ENCODE assay signal across 7 mouse cellular contexts in genomic region chr9:65021887-65022579, GRCm38 (mm10). TPM values are rescaled to one million over a fixed set of nuclear protein-coding genes. Genes with fewer than 3 reads are reported as not detected.
DNase-seq lines count a peak whose midpoint lies in the region; ATAC-seq and TF ChIP-seq lines count a peak whose summit lies in the region.

No protein-coding gene starts in this region.

- TF ChIP-seq POLR2A in myocyte (IDR thresholded peaks at IDR 0.05; ENCODE audit: insufficient read length, low read depth): no peak

- H3K27ac ChIP-seq in lung, embryonic 15.5 days: peak overlapping the region; percentile 88
- peak overlapping the region; percentile 84 for H3K27ac ChIP-seq in embryonic facial prominence, embryonic 15.5 days (replicated peaks)

- WGBS in lung, embryonic 15.5 days: 15% methylated on average over 9 of the region's 9 CpGs
- 22% methylated on average over 9 of the region's 9 CpGs for WGBS in embryonic facial prominence, embryonic 15.5 days

- H3K9me3 ChIP-seq in lung, embryonic 15.5 days: no peaks in the 10 kb centered on the region
- no peaks in the 10 kb centered on the region for H3K9me3 ChIP-seq in embryonic facial prominence, embryonic 15.5 days (replicated peaks)

- ATAC-seq in lung, embryonic 15.5 days (ENCODE audit: borderline replicate concordance, extremely low read depth, low FRiP score, low TSS enrichment): no peak
- no peak for ATAC-seq in embryonic facial prominence, embryonic 15.5 days (ENCODE audit: insufficient number of reproducible peaks, low FRiP score, low TSS enrichment, low read depth)
- ATAC-seq in inflammation-experienced regulatory T-cells, adult 6 months: peak; percentile 66

- H3K4me2 ChIP-seq in lung, embryonic 15.5 days: peak overlapping the region; percentile 87
- peak overlapping the region; percentile 89 for H3K4me2 ChIP-seq in embryonic facial prominence, embryonic 15.5 days (replicated peaks)
- H3K4me2 ChIP-seq in myocyte (ENCODE audit: low read depth): peak overlapping the region; percentile 73

- peak overlapping the region; percentile 80 for H3K4me3 ChIP-seq in lung, embryonic 15.5 days
- H3K4me3 ChIP-seq in embryonic facial prominence, embryonic 15.5 days (replicated peaks): peak overlapping the region; percentile 99
- H3K4me3 ChIP-seq in myocyte: peak overlapping the region; percentile 61

- H3ac ChIP-seq in myocyte (ENCODE audit: control insufficient read depth, insufficient read length): peak overlapping the region; percentile 28

- H3K36me3 ChIP-seq in lung, embryonic 15.5 days: no peaks in the 10 kb centered on the region
- no peaks in the 10 kb centered on the region for H3K36me3 ChIP-seq in embryonic facial prominence, embryonic 15.5 days
- H3K36me3 ChIP-seq in myocyte (ENCODE audit: control insufficient read depth, insufficient read depth): no peaks in the 10 kb centered on the region

- DNase-seq in lung, postnatal 14 days: no peak
- no peak for DNase-seq in frontal cortex, postnatal 14 days (ENCODE audit: low spot score in 2 of 2)
- no peak for DNase-seq in urinary bladder, adult 2 months (ENCODE audit: low spot score)

- peaks cover 30% of the 10 kb centered on the region for H3K4me1 ChIP-seq in lung, embryonic 15.5 days
- H3K4me1 ChIP-seq in embryonic facial prominence, embryonic 15.5 days: peaks cover 36% of the 10 kb centered on the region

- peak overlapping the region; percentile 86 for H3K9ac ChIP-seq in lung, embryonic 15.5 days
- H3K9ac ChIP-seq in embryonic facial prominence, embryonic 15.5 days: peak overlapping the region; percentile 86; the same call in 1 of the 2 replicates

- H3K27me3 ChIP-seq in lung, embryonic 15.5 days: no peaks in the 10 kb centered on the region
- no peaks in the 10 kb centered on the region for H3K27me3 ChIP-seq in embryonic facial prominence, embryonic 15.5 days
- H3K27me3 ChIP-seq in myocyte (ENCODE audit: control insufficient read depth, insufficient read depth, insufficient read length): no peaks in the 10 kb centered on the region

- peaks cover 31% of the 10 kb centered on the region for H3K79me2 ChIP-seq in myocyte (ENCODE audit: control insufficient read depth, insufficient read depth)

TF ChIP-seq in myocyte, 11 proteins besides CTCF, POLR2A, EP300 and RAD21:
- TF ChIP-seq USF1 (IDR thresholded peaks at IDR 0.05; ENCODE audit: low read depth): no peak
- no peak for TF ChIP-seq MYOG (IDR thresholded peaks at IDR 0.05; ENCODE audit: control insufficient read depth in 1 of 3, insufficient read depth in 1 of 3, insufficient read length in 2 of 3, low read depth in 2 of 3)
- TF ChIP-seq E2F4 (IDR thresholded peaks at IDR 0.05; ENCODE audit: insufficient read depth): no peak
- TF ChIP-seq CEBPB (IDR thresholded peaks at IDR 0.05; ENCODE audit: insufficient read depth, poor library complexity, severe bottlenecking): no peak
- no peak for TF ChIP-seq TCF3 (IDR thresholded peaks at IDR 0.05; ENCODE audit: insufficient read length, low read depth)
- no peak for TF ChIP-seq POLR2AphosphoS2 (IDR thresholded peaks at IDR 0.05; ENCODE audit: insufficient read length, low read depth)
- no peak for TF ChIP-seq REST (IDR thresholded peaks at IDR 0.05; ENCODE audit: insufficient read depth, insufficient read length)

RNA-seq across cellular contexts. Expression of gene Hacd3, which starts 0.5 kb away (rescaled TPM):
- polyA plus RNA-seq in lung, embryonic 15.5 days (2015; fragmentation: Nextera tagmentation; extraction: Ambion mirVana): 77.0 and 79.8 TPM in 2 replicates
- polyA plus RNA-seq in embryonic facial prominence, embryonic 15.5 days (2015; fragmentation: Nextera tagmentation; extraction: Ambion mirVana): 77.5 and 78.5 TPM in 2 replicates
- 100 to 1,000 TPM; 116 to 141 (median 139) TPM for polyA plus RNA-seq in inflammation-experienced regulatory T-cells, adult 6 months (2017; shearing (Covaris generic))
- polyA plus RNA-seq in myocyte (2012; fragmentation: generic; extraction: Trizol): 13.7 TPM
- polyA plus RNA-seq in urinary bladder, adult 2 months (2012; rRNA removed): 59.1 and 61.7 TPM in 2 replicates

RNA-seq across cellular contexts. Expression of gene Dpp8, which starts 10.2 kb away (rescaled TPM):
- 33.9 and 36.3 TPM in 2 replicates for polyA plus RNA-seq in lung, embryonic 15.5 days (2015; fragmentation: Nextera tagmentation; extraction: Ambion mirVana)
- polyA plus RNA-seq in embryonic facial prominence, embryonic 15.5 days (2015; fragmentation: Nextera tagmentation; extraction: Ambion mirVana): 34.3 and 35.0 TPM in 2 replicates
- 10 to 100 TPM; 18.2 to 26.5 (median 25.0) TPM for polyA plus RNA-seq in inflammation-experienced regulatory T-cells, adult 6 months (2017; shearing (Covaris generic))
- polyA plus RNA-seq in myocyte (2012; fragmentation: generic; extraction: Trizol): 24.4 TPM
- polyA plus RNA-seq in urinary bladder, adult 2 months (2012; rRNA removed): 53.7 and 64.4 TPM in 2 replicates
